Mouse (Mus musculus) hindbrain, embryonic 11.5 days (tissue): ENCODE results near the gene Atp2b2. TPM values are rescaled to one million over a fixed set of nuclear protein-coding genes. Genes with fewer than 3 reads are reported as not detected.

Experiments used
- ATAC-seq: fragments of 200-750 bp; cut with Nextera tagmentation; 2 replicates; pipeline ENCODE4 v1.8.0; 2017; ENCODE audit warnings: mild to moderate bottlenecking, moderate TSS enrichment, moderate library complexity; ENCODE audit not compliant: low FRiP score
- DNase-seq: peaks from one replicate; pipeline ENCODE4 v3.0.0-alpha.2; 2015; ENCODE audit warnings: low spot score
- H3K27ac ChIP-seq: fragments of 300-500 bp; sonication (generic); 2 replicates; pipeline ENCODE4 v1.5.1; 2014; ENCODE audit warnings: mild to moderate bottlenecking, low read depth, low read length
- H3K27me3 ChIP-seq: fragments of 300-500 bp; sonication (generic); 2 replicates; pipeline ENCODE4 v1.6.1; 2014; ENCODE audit warnings: mild to moderate bottlenecking, low read length, moderate library complexity, mixed read lengths; ENCODE audit not compliant: control insufficient read depth, insufficient read depth
- H3K36me3 ChIP-seq: fragments of 300-500 bp; sonication (generic); 2 replicates; pipeline ENCODE4 v1.6.1; 2014; ENCODE audit warnings: mild to moderate bottlenecking, low read length, moderate library complexity, mixed read lengths; ENCODE audit not compliant: control insufficient read depth, insufficient read depth
- H3K4me1 ChIP-seq: fragments of 300-500 bp; sonication (generic); replicated peaks from 2 replicates; pipeline ENCODE4 v1.6.1; 2014; ENCODE audit warnings: low read length, mixed read lengths; ENCODE audit not compliant: control insufficient read depth, insufficient read depth
- H3K4me2 ChIP-seq: fragments of 300-500 bp; sonication (generic); replicated peaks from 2 replicates; pipeline ENCODE4 v1.6.1; 2014; ENCODE audit warnings: mild to moderate bottlenecking, low read depth, low read length
- H3K4me3 ChIP-seq: fragments of 300-500 bp; sonication (generic); 2 replicates; pipeline ENCODE4 v1.5.1; 2014; ENCODE audit warnings: low read depth, low read length
- H3K9ac ChIP-seq: fragments of 300-500 bp; sonication (generic); 2 replicates; pipeline ENCODE4 v1.6.1; 2014; ENCODE audit warnings: low read depth, low read length
- H3K9me3 ChIP-seq: fragments of 300-500 bp; sonication (generic); 2 replicates; pipeline ENCODE4 v1.6.1; 2016; ENCODE audit warnings: low read length; ENCODE audit not compliant: control insufficient read depth
- WGBS: fragments of 180-500 bp; shearing (Covaris S2); extraction: QIAGEN DNeasy Blood & Tissue Kit; methylation state at CpG from one replicate; pipeline ENCODE4 v1.1.7; 2014; 5-methylcytosine and 5-hydroxymethylcytosine counted together
- polyA plus RNA-seq: library from polyadenylated mRNA; unstranded; fragments of >200 nt; fragmentation: Nextera tagmentation; extraction: Ambion mirVana; gene quantifications from 2 replicates; pipeline ENCODE4 v1.2.1, GENCODE M21; 2014

Atp2b2 gene
- polyA plus RNA-seq, 1 experiment from 2014 or later: 5.2 TPM

DNA sequence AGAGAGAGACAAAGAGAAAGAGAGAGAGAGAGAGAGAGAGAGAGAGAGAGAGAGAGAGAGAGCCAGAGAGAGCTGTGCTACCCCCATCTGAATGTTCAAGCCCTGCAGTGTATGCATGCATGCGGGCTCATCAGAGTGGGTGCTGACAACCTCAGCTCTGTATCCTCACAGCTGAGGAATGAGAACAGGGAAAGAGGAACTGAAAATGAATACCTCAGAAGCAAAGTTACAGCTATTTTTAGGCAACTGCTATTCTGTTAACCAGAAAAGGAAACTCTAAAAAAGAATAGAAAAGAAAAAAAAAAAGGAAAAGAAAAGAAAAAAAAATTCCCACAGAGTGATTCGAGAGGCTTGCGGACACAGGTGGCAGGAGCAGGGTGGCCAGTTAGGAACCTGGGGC lies 192.6 kb downstream of the Atp2b2 start:
- no peak overlapping the region for H3K4me2 ChIP-seq
- H3K4me3 ChIP-seq: no peak overlapping the region
- H3K9ac ChIP-seq: no peak overlapping the region
- no peaks in the 10 kb centered on the region for H3K36me3 ChIP-seq
- DNase-seq: no peak
- H3K9me3 ChIP-seq: no peaks in the 10 kb centered on the region
- no peaks in the 10 kb centered on the region for H3K4me1 ChIP-seq
- H3K27ac ChIP-seq: no peak overlapping the region
- no peaks in the 10 kb centered on the region for H3K27me3 ChIP-seq
- WGBS: 87% methylated on average over 3 of the region's 3 CpGs
- ATAC-seq: no peak

DNA sequence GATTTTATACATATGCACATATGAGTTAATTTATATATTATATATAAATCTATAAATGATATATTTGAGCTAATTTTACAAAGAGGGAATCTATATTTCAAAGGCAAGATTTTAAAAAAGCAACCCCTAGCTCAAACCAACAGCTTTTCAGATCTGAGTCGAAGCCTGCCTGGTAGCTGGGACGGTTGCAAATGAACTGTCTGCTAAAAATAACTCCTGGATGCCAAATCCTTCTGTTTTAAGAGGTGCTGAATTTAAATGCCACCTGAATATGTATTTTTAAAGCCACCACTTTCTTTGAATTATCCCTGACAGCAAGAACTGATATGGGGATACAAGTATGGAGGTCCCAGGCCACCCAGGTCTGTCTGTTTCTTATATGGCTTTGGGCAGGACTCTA lies 193.8 kb downstream of the Atp2b2 start:
- DNase-seq (no peak), ATAC-seq (no peak)
- no peaks in the 10 kb centered on the region for H3K4me1 ChIP-seq
- no peaks in the 10 kb centered on the region for H3K27me3 ChIP-seq
- no peak overlapping the region for H3K27ac ChIP-seq
- H3K9ac ChIP-seq: no peak overlapping the region
- WGBS: 87% methylated on average over 2 of the region's 2 CpGs
- H3K4me3 ChIP-seq: no peak overlapping the region
- H3K9me3 ChIP-seq: no peaks in the 10 kb centered on the region
- H3K36me3 ChIP-seq: no peaks in the 10 kb centered on the region
- no peak overlapping the region for H3K4me2 ChIP-seq

DNA sequence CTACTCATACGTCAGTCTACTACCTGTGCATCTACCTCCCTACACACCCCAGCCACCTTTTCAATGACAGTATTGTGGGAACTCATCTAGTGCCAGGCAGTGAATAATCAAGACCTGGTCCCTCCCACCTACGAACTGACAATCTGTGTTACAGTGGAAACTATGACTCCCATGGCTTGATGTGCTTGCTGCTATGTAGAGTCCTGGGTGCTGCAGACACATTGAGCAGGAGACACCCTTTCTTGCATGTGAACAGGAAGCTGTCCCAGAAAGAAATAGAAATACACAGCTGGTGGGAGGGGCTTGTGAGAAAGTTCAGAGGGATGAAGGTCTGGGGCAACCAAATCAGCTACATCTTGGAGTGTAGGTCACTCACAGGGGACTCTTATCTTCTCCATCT lies 195.3 kb downstream of the Atp2b2 start:
- DNase-seq (no peak), ATAC-seq (no peak)
- Histone ChIP-seq H3K36me3 (no peaks in the 10 kb centered on the region), H3K4me1 (no peaks in the 10 kb centered on the region), H3K4me3 (no peak overlapping the region), H3K9me3 (no peaks in the 10 kb centered on the region), H3K9ac (no peak overlapping the region), H3K27ac (no peak overlapping the region), H3K27me3 (no peaks in the 10 kb centered on the region), H3K4me2 (no peak overlapping the region)
- 90% methylated on average over 2 of the region's 2 CpGs for WGBS

DNA sequence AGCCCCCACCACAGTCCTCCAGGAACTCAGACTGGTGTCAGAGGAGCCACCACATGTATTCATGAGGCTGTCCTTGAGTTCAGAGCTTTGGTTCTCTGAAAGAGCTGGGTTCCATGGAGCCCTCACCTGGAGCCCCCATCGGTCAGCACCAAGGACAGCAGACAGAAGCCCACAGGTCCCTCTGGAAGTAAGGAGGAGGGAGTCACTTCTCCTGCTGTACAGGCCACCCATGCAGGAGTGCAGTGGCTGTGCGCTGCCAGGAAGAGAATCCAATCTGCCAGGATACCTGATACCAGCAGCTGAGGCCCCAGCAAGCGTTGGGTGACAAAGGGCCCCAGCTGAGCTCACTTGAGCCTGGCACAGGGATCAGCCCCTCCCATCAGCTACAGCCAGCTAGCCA lies 199.2 kb downstream of the Atp2b2 start:
- H3K4me2 ChIP-seq: no peak overlapping the region
- no peak overlapping the region for H3K9ac ChIP-seq
- 6% methylated on average over 3 of the region's 3 CpGs for WGBS
- H3K36me3 ChIP-seq: no peaks in the 10 kb centered on the region
- H3K4me1 ChIP-seq: no peaks in the 10 kb centered on the region
- DNase-seq: peak; percentile 41
- no peaks in the 10 kb centered on the region for H3K27me3 ChIP-seq
- no peak overlapping the region for H3K27ac ChIP-seq
- ATAC-seq: no peak
- H3K9me3 ChIP-seq: no peaks in the 10 kb centered on the region
- no peak overlapping the region for H3K4me3 ChIP-seq

DNA sequence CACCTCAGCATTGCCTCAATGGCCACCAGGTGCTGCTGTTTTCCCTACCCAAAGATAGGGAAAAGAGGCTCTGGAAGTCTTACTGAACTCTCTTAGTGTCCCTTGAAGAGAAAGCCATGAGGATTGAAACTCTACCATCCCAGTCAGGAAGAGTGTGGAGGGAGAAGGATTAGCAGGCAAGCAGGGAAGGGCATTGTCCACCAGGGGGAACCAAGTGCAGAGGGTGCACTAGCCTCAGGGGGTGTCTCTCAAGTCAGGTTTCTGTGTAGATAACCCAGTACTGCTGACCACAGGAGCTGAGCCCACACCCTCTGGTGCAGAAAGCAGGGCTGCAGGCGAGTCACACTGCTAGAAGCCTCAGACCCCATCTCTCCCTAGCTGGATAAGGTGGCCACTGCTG lies 203.9 kb downstream of the Atp2b2 start:
- Histone ChIP-seq H3K9ac (no peak overlapping the region), H3K36me3 (no peaks in the 10 kb centered on the region), H3K27me3 (no peaks in the 10 kb centered on the region), H3K9me3 (no peaks in the 10 kb centered on the region), H3K4me1 (no peaks in the 10 kb centered on the region), H3K27ac (no peak overlapping the region), H3K4me2 (no peak overlapping the region), H3K4me3 (no peak overlapping the region)
- ATAC-seq (no peak), DNase-seq (no peak)
- WGBS: 52% methylated on average over 1 of the region's 1 CpGs

DNA sequence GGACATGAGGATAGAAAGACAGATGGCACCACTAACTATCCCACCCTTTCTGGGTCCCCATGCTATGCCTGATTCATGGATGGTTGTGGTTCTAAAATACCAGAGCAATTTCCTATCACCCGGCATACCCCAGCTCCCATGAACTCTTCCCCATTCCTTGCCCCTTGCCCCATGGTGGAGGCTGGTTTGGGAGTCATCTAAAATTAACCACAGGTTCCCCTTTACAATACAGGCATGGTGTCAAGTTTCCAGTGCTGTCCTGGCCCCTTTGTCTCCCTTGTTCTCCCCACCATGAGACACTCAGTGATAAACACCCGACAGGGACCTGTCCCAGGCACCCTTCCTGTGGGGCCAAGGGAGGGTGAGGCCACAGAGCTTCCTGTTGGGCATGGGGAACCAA lies 204.7 kb downstream of the Atp2b2 start:
- H3K27me3 ChIP-seq: no peaks in the 10 kb centered on the region
- no peaks in the 10 kb centered on the region for H3K9me3 ChIP-seq
- DNase-seq (no peak), ATAC-seq (no peak)
- 59% methylated on average over 2 of the region's 2 CpGs for WGBS
- no peaks in the 10 kb centered on the region for H3K4me1 ChIP-seq
- no peak overlapping the region for H3K9ac ChIP-seq
- no peak overlapping the region for H3K27ac ChIP-seq
- no peak overlapping the region for H3K4me2 ChIP-seq
- H3K36me3 ChIP-seq: no peaks in the 10 kb centered on the region
- no peak overlapping the region for H3K4me3 ChIP-seq

DNA sequence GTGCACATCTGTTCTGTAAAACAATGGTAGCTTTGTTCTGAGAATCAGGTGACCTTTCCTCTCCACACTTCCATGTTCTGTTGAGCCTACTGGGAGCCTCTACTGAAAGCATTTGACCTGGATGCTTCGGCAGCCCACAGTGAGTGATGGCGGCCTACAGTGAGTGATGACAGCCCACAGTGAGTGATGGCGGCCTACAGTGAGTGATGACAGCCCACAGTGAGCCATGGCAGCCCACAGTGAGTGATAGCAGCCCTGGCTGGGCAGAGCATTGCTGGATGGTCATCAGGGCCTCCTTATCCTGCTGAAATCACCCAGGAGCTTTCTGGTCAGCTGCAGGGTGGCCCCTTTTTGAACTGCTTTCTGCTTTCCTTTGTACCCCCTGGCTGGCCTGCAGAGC lies 205.9 kb downstream of the Atp2b2 start:
- no peak for ATAC-seq
- no peak overlapping the region for H3K4me3 ChIP-seq
- no peaks in the 10 kb centered on the region for H3K27me3 ChIP-seq
- H3K9me3 ChIP-seq: no peaks in the 10 kb centered on the region
- no peaks in the 10 kb centered on the region for H3K36me3 ChIP-seq
- WGBS: 56% methylated on average over 3 of the region's 3 CpGs
- DNase-seq: no peak
- H3K4me2 ChIP-seq: no peak overlapping the region
- H3K9ac ChIP-seq: no peak overlapping the region
- H3K27ac ChIP-seq: no peak overlapping the region
- no peaks in the 10 kb centered on the region for H3K4me1 ChIP-seq

DNA sequence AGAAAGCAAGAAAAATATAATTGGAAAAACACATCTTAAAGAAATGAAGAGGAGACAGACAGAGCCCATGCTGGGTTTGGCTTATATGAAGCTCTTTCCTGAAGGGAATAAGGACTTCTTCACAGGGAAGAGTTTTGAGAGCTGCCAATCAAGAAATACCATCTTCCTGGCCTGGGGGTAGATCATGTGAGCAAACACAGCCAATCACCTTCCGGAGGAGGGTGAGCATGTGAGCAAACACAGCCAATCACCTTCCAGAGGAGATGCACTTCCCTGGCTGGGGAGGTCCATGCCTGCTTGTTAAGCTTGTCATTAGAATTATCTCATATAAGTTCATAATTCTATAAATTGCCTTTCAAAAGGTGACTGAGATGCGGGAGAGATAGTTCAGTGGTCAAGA lies 211.9 kb downstream of the Atp2b2 start:
- WGBS: 93% methylated on average over 2 of the region's 2 CpGs
- Histone ChIP-seq H3K27me3 (no peaks in the 10 kb centered on the region), H3K9ac (no peak overlapping the region), H3K4me1 (no peaks in the 10 kb centered on the region), H3K4me2 (no peak overlapping the region), H3K4me3 (no peak overlapping the region), H3K27ac (no peak overlapping the region), H3K36me3 (no peaks in the 10 kb centered on the region), H3K9me3 (no peaks in the 10 kb centered on the region)
- DNase-seq (no peak), ATAC-seq (no peak)

DNA sequence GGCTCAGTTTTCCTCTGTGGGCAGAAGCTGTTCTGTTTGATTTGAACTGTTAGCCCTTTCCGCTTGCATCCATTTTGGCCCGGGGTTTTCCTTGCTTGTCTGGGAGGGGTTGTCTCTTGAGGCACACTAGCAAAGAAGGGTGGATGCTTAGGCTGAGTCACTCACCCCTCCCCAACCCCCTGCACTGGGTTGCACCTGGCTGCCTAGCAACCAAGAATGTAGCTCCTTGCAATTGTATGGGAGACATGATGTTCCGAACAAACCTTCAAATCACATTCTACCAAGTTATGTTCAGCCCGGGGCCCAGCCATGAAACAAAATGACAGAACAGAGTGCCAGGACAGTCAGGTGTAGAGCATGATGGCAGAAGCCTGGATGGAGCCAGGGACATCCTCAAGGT lies 215.1 kb downstream of the Atp2b2 start:
- Histone ChIP-seq H3K36me3 (no peaks in the 10 kb centered on the region), H3K27me3 (no peaks in the 10 kb centered on the region), H3K9me3 (no peaks in the 10 kb centered on the region), H3K4me2 (no peak overlapping the region), H3K4me3 (no peak overlapping the region), H3K27ac (no peak overlapping the region), H3K9ac (no peak overlapping the region), H3K4me1 (no peaks in the 10 kb centered on the region)
- no peak for DNase-seq
- no peak for ATAC-seq
- 88% methylated on average over 4 of the region's 4 CpGs for WGBS
